Mouse (Mus musculus): ENCODE results near the gene Tifa. TPM values are rescaled to one million over a fixed set of nuclear protein-coding genes. Genes with fewer than 3 reads are reported as not detected.

Gene Tifa
- polyA plus RNA-seq, 1 experiment from 2014 or later, result 5.2 TPM

- WGBS, result 73% methylated on average over 2 of the region's 2 CpGs
- no peak overlapping the region for H3K27ac ChIP-seq
- ATAC-seq (replicated peaks; ENCODE audit: low FRiP score), result no peak
Observed at GRCm38 (mm10) chr3:127881684-127882083, 92.1 kb downstream of the Tifa start.

More at GRCm38 (mm10) chr3:127881684-127882083, 92.1 kb downstream of the Tifa start:
- Histone ChIP-seq H3K4me1 (no peaks in the 10 kb centered on the region), H3K4me3 (replicated peaks) (no peak overlapping the region), H3K9ac (no peak overlapping the region), H3K4me2 (no peak overlapping the region), H3K9me3 (replicated peaks) (no peaks in the 10 kb centered on the region), H3K36me3 (no peaks in the 10 kb centered on the region), H3K27me3 (no peaks in the 10 kb centered on the region)

Other genes with a start within 250 kb of the Tifa start
- gene Larp7, start 236.5 kb upstream of the Tifa start, polyA plus RNA-seq (2015; fragmentation: Nextera tagmentation; extraction: Ambion mirVana), result 64.6 and 66.3 TPM in 2 replicates
- 9.2 and 10.8 TPM in 2 replicates for gene Zgrf1, start 236.3 kb upstream of the Tifa start, polyA plus RNA-seq (2015; fragmentation: Nextera tagmentation; extraction: Ambion mirVana)
- not detected in 2 replicates for gene Neurog2, start 156.7 kb upstream of the Tifa start, polyA plus RNA-seq (2015; fragmentation: Nextera tagmentation; extraction: Ambion mirVana)
- 1.2 and 2.4 TPM in 2 replicates for gene Alpk1, start 9.3 kb upstream of the Tifa start, polyA plus RNA-seq (2015; fragmentation: Nextera tagmentation; extraction: Ambion mirVana)
- gene Ap1ar, start 47.7 kb downstream of the Tifa start, polyA plus RNA-seq (2015; fragmentation: Nextera tagmentation; extraction: Ambion mirVana), result 56.4 and 56.7 TPM in 2 replicates
- gene Fam241a, start 106.5 kb downstream of the Tifa start, polyA plus RNA-seq (2015; fragmentation: Nextera tagmentation; extraction: Ambion mirVana), result 6.4 and 6.6 TPM in 2 replicates

All from kidney, embryonic 15.5 days (tissue).